Mouse (Mus musculus): ENCODE measurements at regions not wholly inside any gene's neighbourhood (a gene's known extent, or its start where the extent isn't known, plus 50 kb on each side); places are given as distances from the start of the nearest gene placed in this dataset.
"Not testable (repeated sequence)": the region's sequence is repeated elsewhere in the genome, so short reads cannot be mapped to it uniquely, and the experiment has no call there.

DNA sequence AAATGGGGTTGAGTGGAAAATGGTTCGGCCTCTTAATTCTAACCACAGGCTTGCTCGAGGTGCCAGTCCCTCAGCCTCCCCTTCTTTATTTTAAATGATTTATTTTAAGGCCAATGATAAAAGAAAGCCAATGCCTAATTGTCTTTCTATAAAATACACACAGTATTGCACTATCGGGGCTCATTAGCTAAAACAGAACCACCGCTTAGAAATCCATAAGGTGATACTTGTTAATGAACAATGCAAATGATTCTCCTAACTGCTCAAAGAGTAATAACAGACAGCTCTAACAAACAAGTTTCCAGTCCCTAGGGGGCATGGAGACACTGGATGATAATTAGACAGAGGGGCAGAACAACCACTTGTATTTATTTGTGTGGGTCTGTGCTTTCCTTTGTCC is 58.8 kb downstream of the Emx2 start:
- no peak for DNase-seq (ENCODE audit: low spot score)

DNA sequence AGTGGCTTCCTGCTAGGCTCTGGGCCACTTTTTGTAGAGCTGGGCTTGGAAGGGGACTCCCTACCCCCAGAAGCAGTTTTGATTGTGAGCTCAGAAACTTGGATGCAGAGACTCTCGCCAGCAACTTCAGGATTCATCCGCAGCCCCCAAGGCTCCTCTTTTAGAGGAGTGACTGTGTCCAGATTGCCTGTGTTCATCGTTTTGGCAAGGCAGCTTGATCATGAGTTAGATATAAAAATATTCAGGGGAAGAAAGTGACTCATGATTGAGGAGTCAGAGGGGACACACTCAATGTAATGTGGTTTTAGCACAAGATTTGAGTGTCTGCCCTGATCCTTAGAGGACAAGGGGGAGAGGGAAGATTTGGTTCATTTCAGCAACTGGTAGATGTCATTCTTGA is 61.0 kb downstream of the Emx2 start:
- DNase-seq (ENCODE audit: low spot score), result no peak

DNA sequence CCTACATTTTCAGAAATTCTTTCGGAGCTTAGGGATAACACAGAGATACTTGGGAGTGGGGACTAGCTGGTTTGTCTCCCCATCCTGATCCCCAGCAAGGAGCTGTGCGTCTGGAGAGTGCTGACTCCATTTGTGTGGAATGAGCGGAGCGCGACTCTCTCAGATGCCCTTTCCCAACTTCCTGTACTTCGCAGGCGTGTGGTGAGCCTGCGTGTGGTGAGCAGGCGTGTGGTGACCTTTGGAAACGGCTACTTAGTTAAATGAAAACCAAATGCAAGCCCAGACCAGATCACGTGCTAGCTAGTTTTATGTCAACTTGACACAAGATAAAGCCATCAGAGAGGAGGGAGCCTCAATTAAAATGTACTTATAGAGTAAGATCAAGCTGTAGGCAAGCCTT is 64.0 kb downstream of the Emx2 start:
- no peak for DNase-seq (ENCODE audit: low spot score)

DNA sequence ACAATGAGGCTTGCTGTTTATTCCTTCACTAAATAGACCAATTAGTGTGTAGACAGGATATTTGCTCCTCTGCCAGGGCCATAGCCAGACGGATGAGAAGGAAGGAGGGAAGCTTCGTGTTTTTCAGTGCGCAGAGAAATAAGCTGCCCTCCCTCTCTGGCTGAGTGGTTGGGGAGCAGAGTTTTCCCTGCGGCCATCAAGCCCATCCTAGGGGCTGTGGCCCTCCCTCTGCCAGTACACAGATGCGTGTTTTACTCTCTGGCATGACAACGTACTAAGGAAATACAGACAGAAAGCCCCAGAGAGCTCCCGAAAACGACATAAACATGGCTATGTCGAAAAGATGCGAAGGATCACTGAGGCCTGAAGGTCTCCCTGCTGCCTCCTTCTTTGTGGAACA is 65.2 kb downstream of the Emx2 start:
- DNase-seq (ENCODE audit: low spot score), result no peak

DNA sequence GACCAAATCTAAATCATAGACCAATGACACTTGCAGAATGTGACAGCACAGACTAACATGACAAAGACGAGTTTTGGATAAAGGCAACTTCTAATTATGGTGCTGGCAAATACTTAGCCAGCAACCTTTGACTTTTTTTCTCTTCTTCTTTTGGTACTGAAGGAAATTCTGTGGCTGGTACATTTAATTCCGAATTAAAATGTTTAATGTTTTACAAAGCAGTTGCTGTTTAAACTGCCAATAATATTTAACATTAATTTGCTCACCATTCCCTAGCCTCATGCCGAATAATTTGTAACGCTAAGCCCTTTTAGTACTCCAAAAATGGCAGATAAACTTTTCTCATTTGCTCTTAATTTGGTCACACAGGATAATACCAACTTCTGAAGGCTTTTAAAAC is 105.9 kb downstream of the Emx2 start:
- no peak for DNase-seq (ENCODE audit: low spot score)

DNA sequence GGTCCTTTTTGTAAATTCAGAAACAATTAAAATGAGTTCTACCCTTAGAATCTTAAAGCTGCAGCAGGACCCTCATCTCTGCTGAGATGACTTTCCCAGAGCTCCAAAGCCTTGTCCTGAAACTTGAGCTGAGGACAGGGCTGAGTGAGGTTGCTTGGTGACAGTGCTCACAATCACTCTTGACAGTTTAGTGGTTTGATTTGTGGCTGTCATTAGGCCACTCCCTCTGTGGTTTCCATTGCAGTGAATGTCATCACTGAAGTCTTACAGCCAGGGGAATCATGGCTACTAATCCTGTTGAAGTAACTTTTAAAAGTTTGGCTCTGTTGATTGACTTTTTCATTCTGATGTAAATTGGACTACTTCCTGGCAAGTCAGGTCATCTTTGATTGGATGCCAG is 110.7 kb downstream of the Emx2 start:
- no peak for DNase-seq (ENCODE audit: low spot score)

DNA sequence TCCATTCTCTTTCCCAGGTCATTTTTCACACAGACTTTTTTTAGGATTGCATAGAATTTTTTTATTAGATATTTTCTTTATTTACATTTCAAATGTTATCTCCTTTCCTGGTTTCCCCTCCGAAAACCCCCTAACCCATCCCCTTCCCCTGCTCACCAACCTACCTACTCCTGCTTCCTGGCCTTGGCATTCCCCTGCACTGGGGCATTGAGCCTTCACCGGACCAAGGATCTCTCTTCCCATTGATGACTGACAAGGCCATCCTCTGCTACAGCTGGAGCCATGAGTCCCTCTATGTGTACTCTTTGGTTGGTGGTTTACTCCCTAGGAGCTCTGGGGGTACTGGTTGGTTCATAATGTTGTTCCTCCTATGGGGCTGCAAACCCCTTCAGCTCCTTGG is 111.4 kb downstream of the Emx2 start:
- not testable (repeated sequence) for DNase-seq (ENCODE audit: low spot score)

DNA sequence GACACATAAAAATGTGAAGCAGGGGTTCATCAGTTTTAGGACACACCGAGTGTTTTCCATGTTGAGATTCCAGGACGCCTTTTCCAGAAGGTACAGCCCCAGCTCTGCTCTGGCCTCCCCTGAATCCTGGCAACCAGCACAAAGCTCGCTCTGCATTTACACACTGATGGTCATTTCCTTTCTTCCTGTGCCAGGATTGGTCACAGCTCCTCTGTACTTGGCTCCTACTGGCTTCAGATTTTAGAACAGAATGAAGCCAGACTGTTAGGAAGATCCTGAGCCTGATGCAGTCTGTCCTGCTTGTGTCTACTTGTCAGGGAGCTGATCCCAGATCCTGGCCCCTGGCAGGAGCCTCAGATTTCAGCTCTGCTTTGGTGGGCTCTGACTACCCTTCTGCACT is 116.2 kb downstream of the Emx2 start:
- no peak for DNase-seq (ENCODE audit: low spot score)

DNA sequence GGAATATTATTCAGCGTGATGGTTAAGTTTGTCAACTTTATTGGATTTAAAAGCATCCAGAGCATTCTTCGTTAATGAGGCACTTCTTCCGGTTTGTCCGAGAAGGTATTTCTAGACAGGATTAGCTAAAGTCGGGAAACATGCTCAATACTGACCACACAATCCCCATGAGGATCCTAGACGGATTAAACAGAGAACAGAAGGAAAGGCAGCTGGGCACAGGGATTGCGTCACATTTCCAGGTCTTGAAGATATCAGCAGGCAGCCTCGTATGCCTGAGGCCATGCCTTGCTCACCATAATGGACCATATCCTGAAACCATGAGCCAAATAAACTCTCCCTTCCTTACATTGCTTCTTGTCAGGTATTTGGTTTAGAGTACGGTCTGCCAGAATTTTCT is 119.7 kb downstream of the Emx2 start:
- no peak for DNase-seq (ENCODE audit: low spot score)

DNA sequence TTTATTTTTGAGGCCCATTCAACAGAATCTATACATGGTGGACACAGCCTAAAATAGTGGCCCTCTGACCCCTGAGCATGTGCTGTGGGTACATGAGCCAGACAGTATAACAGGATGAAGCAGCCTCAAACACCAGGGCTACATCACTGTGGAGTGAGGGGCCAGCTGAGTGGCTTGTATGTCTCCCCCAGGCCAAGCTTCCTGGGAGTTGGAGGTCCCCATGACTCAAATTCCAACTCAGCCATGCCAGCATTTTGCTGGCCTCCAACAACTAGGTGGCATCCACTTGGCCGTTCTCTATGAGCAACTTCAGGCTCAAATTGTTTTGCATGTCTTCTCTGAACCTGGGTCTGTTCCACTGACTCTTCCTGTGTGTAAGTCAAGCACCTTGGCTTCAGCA is 121.5 kb downstream of the Emx2 start:
- no peak for DNase-seq (ENCODE audit: low spot score)

DNA sequence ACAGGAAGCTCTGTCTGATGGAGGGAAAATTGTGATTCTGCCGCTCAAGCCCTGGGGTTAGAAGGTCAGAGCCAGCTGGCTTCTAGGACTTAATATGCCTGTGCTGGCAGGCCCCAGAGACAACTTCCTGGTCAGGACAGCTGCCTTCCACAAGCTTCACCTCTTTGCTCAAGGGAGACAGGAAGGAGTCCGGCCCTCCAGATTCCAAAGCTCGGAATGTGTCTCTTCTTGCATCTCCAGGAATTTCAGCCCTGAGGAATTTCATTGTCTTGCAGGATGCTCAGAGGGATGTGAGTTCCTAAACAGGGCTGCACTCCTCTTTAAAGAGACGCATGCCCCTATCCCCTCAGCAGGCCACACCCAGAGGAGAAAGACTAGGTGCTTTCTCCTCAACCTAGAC is 127.7 kb downstream of the Emx2 start:
- no peak for DNase-seq (ENCODE audit: low spot score)

DNA sequence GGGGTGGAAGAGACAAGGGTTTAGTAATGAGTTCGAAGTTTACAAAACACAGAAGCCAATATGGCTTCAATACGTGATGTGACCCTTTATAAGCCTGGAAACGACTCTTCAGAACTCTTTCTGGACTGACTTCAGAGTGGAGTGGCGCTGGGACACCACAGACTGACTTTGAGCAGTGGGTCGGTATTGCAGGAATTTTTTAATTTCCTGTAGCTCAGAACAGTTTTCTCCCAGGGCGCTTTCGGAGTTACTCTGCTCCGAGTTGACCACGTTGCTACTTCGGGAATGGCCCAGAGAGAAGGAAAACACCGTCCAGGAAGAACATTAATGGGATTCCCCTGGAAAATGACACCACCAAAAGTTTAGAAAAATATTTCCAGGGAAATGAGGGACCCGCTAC is 129.1 kb downstream of the Emx2 start:
- no peak for DNase-seq (ENCODE audit: low spot score)

DNA sequence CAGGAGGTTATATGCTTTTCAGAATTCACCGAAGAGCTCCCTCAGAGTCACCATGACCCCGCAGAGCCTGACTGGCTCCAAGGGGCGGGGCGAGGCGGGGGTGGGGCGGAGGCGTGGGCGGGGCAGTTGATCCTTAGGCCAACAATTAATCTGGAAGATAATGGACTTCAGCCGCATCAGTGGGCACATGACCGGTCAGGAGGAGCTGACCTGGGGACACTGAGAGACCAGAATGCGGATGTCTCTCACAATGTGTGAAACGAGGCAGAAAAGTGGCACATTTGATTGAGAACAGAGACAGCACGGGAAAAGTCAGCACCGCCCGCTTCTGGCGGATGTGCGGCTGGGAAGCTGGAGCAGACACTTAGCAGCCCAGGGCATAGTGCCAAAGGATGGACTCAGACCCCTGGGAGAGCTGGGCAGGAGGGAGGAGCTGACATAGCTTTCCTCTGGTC is 129.9 kb downstream of the Emx2 start:
- DNase-seq (ENCODE audit: low spot score), result no peak

DNA sequence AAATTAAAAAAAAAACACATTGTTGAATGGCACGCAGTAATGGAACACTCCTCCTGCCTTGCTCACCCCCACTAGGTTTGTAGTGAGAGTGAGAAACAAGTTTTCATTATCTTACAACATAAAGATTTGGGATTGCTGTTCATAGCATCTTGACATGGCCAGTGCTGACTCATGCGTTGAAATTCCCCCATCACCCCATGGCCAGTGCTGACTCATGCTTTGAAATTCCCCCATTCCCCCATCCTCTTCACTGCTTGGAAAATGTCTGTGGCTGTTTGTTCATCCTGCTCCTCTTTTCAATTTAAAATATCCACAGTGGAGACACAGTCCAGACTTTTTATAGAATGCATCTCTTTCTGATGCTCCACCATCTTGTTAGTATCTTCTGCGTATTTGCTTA is 131.8 kb downstream of the Emx2 start:
- no peak for DNase-seq (ENCODE audit: low spot score)

DNA sequence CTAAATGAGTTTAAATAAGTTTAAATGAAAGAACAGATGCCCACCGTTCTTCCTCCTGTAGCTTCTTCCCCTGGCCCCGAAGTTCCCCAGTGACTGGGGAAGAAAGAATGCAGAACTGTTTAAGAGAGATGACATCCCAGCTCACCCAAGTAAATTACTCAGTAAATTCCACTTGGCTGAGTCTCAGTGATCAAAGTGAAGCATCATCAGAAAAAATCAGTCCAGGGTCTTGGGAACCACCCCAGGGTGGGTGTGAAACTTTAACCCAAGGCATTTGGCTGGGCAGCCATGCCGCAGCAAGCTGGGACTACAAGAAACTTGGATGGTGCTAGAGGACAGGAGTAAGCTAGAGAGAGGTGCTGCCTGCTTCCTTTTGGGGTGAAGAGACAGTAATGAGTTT is 133.9 kb downstream of the Emx2 start:
- DNase-seq (ENCODE audit: low spot score), result no peak

DNA sequence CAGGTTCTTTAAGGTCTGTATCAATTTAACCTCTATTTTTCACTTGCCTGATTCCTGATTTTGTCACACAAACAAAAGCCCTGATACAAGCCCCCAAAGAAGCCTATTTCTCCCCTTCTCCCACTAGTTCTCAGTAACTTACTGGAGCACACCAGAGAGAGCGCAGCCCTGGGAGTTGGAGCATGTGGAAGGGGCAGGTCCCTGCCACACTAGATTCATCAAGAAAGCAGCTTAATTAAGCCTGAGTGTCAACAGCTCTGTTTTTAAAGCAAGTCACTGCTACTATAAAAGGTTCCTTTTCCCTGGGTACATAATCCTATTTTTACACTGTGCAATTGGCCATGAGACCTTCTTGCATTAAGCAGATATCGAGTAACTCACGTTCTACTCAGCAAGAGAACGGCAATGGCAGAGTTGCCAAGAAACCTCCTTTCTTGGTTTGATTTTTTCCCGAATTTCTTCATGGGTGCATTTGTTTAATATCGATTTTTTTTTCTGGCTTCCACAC is 166.2 kb downstream of the Emx2 start:
- no peak for DNase-seq (ENCODE audit: low spot score)

DNA sequence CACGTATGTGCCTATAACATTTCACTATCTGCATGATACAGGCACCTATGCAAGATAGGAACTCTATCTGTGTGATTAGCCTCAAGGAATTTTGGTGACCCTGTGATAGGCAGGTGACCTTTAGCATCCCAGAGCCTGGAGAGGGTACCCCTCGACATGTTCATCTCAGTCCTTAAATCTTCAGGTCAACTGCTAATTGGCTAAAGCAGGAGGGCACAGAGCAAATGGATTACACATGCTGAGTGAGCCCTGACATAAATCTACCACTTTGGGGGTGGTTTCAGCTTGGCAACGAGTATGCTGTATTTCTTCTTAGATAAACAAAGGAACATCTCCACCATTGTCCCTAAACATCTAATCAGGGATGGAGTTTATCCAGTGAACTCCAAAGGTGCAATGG is 169.5 kb downstream of the Emx2 start:
- DNase-seq (ENCODE audit: low spot score), result no peak

DNA sequence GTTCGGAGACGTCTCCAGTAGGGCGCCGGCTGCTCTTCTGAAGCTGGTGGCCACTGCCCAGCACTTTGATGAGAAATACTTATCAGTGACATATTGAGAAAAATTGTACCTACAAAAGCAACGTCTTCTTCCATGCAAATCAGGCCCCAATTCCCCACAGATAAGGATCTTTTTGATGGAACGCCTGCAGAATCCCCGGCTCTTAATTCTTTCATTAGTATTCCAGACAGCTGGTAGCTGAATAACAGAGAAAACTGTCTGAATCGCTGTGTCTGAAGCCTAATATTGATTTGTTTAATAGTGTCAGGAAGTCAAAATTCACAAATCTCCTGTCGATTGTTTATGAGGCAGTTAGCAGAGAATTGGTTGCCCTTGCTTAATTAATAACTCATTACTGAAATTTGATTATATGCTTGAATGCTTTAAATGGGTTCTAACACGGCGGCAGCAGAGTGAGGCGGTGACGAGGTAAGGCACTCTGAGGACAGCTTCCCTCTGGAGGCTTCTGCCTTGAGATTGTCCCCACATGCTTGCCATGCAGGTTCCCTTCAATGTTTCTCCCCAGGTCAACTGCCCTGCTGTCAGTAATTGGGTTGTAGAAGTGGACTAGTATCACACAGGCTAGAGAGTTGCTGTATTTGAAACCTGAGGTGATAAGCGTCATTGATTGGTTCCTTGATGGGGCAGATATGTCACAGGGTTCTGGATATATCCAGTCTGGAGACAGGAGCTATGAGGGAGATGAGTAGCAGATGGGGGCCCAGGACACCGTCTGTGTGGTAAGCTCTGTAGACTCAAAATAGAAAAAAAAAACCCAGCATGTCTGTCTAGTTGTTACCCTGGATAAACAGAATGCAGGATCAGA is 170.4 kb downstream of the Emx2 start:
- no peak for DNase-seq (ENCODE audit: low spot score)

DNA sequence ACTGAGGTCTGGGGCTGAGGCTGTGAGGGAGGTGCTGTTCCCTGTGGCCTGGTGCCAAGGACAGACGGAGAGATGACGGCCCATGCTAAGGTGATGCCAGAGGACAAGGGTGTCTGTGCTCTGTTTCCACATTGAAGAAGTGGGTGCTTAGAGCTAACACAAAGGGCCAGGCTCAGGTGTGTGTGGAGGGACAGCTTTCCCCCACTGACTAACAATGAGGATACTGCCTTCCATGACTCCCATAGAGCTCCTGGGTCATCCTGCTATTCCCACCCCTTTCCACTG is 170.9 kb downstream of the Emx2 start:
- no peak for DNase-seq (ENCODE audit: low spot score)

DNA sequence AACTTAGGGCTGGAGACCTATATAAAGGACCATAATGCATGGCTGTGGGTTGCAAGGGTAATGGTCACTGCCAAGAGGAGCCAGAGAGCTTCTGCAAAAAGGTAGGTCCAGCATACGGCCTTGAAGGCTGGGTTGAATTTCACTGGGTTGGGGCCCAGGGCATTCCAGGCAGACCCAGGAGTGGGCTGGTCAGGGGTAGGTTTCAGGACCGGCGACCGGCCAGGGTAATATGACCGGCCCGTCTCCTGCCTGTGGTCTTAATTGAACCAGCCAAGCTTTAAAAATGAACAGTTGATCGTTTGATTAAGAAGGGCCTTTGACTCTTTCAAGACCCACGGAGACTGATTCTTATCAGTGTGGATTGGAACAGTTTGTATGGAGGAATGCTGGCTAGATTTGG is 171.9 kb downstream of the Emx2 start:
- DNase-seq (ENCODE audit: low spot score), result no peak

DNA sequence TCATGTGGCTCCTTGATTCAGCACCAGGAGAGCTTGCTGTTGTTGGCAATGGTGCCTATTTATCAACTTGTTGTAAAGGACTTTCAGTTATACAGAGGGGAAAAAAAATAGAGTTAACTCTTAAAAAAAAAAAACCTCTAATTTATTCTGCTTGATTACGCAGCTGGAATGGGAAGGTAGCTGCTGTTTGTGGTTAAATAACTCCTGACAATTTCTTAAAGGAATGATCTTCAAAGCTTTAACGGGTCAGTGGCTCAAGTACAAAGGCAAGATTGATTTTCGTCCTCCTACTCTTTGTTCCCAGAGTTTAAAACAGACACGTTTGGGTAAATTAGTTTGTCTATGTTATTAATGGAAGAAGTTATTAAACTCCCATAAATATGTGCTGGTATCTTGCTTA is 172.5 kb downstream of the Emx2 start:
- DNase-seq (ENCODE audit: low spot score), result no peak

DNA sequence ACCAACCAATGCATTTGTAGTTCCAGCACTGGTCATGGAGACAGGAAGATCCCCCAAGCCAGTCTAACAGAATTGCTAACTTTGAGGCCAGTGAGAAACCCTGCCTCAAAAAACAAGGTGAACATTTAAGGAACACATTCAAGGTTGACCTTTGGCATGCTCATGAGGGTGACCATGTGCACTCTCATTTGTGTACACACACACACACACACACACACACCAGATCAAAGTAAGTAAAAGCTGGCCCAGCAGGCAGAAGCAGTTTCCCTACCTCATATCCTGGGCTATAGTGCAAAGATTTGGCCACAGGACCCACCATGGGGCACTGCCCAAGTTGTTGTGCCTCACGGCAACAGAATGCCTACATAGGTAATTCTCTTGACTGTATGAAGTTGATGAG is 173.4 kb downstream of the Emx2 start:
- no peak for DNase-seq (ENCODE audit: low spot score)

DNA sequence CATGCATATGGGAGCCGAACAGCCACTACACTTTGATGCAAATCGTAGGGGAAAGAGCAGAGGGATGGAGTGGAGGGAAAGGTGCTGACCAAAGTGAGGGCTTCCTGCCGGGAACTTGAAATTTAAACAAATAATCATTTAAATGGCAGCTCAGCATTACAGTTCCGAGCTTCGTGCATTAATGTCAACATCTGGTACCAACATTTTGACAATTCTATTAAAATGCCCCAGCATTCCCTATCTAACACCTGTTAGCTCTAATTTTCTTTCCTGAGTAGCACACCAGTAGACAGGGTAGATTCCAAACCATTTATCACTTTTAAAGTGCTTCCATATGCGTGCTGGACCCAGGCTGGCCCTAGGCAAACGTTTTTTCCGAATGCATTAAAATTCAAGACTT is 178.1 kb downstream of the Emx2 start:
- DNase-seq (ENCODE audit: low spot score), result no peak

DNA sequence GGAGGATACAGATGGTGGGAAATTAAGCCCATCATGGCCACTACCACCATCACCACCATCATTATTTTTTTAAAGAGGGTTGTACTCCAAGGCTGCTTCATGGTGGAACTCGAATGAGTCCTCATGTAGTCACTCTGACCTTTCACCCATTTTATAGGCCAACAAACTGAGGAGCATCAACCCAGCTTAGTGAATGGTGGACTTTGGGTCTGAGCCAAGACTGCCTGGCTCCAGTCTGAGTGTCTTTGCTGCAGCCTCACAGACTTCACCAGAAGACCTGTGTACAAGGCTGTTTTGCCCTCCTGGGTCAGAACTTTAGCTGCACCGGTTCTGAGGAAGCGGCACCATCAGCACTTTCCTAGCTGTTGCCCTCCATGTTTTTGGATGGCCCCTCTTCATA is 184.4 kb downstream of the Emx2 start:
- DNase-seq (ENCODE audit: low spot score), result no peak
